8 mouse cellular contexts compared by ENCODE assay signal in the genomic region with DNA sequence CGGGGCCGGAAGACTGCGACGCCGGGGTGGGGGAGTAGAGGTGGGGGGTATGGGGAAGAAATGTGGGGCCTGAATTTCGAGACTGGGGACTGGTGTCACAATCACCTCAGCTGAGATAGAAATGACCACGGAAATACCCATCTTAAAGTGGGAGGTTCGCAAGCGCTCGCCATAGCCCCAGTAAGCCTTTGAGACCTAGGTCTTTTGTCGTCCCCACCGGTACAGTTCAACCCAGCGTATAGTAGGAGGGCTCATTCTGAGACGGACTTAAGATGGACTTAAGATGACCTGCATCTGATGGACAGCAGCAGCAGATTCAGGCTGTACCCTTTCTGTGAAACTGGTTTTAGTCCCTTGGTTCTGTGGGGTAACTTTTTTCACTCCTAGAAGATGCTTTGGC.
DNase-seq lines count a peak whose midpoint lies in the region; ATAC-seq lines count a peak whose summit lies in the region.

No protein-coding gene starts in this region.

- no peaks in the 10 kb centered on the region for H3K9me3 ChIP-seq in kidney, embryonic 15.5 days (replicated peaks)
- no peaks in the 10 kb centered on the region for H3K9me3 ChIP-seq in hindbrain, embryonic 14.5 days (ENCODE audit: control insufficient read depth, low read length)
- H3K9me3 ChIP-seq in midbrain, embryonic 15.5 days, result no peaks in the 10 kb centered on the region

- peaks cover 15% of the 10 kb centered on the region for H3K4me1 ChIP-seq in kidney, embryonic 15.5 days
- H3K4me1 ChIP-seq in hindbrain, embryonic 14.5 days (replicated peaks; ENCODE audit: control insufficient read depth, insufficient read depth, low read length), result no peaks in the 10 kb centered on the region
- peaks cover 10% of the 10 kb centered on the region for H3K4me1 ChIP-seq in midbrain, embryonic 15.5 days

- no peak for ATAC-seq in kidney, embryonic 15.5 days (replicated peaks; ENCODE audit: low FRiP score)
- ATAC-seq in hindbrain, embryonic 14.5 days (ENCODE audit: low FRiP score), result peak; percentile 27; the same call in 1 of the 2 replicates
- ATAC-seq in midbrain, embryonic 15.5 days (replicated peaks), result peak; percentile 52; the same call in 1 of the 2 replicates

- DNase-seq in kidney, postnatal 14 days, result no peak
- peak; percentile 9 for DNase-seq in c-Kit-positive CD71-positive TER-119-positive erythroid progenitor cells, embryonic 14.5 days (ENCODE audit: low spot score)
- no peak for DNase-seq in hindbrain, embryonic 14.5 days (ENCODE audit: low spot score)
- DNase-seq in urinary bladder, postnatal 36 days (ENCODE audit: low spot score in 2 of 2), result no peak
- DNase-seq in left cerebral cortex, adult 9 months (ENCODE audit: low spot score in 2 of 2), result no peak
- no peak for DNase-seq in cerebellum, postnatal 25 days

- H3K27ac ChIP-seq in kidney, embryonic 15.5 days, result 0 out of 2 replicates have a peak overlapping the region, but pooled peaks have one; percentile 33
- H3K27ac ChIP-seq in hindbrain, embryonic 14.5 days, result no peak overlapping the region
- H3K27ac ChIP-seq in midbrain, embryonic 15.5 days, result no peak overlapping the region

- H3K36me3 ChIP-seq in kidney, embryonic 15.5 days, result no peaks in the 10 kb centered on the region
- no peaks in the 10 kb centered on the region for H3K36me3 ChIP-seq in hindbrain, embryonic 14.5 days (replicated peaks; ENCODE audit: control insufficient read depth, insufficient read depth)
- no peaks in the 10 kb centered on the region for H3K36me3 ChIP-seq in midbrain, embryonic 15.5 days (replicated peaks)

- H3K4me3 ChIP-seq in kidney, embryonic 15.5 days (replicated peaks), result peak overlapping the region; percentile 65
- peak overlapping the region; percentile 42 for H3K4me3 ChIP-seq in hindbrain, embryonic 14.5 days (replicated peaks; ENCODE audit: low read length)
- peak overlapping the region; percentile 45 for H3K4me3 ChIP-seq in midbrain, embryonic 15.5 days

- WGBS in kidney, embryonic 15.5 days, result 2% methylated on average over 14 of the region's 14 CpGs
- WGBS in hindbrain, embryonic 14.5 days, result under 1% methylated on average over 14 of the region's 14 CpGs
- WGBS in midbrain, embryonic 15.5 days, result under 1% methylated on average over 14 of the region's 14 CpGs

- H3K9ac ChIP-seq in kidney, embryonic 15.5 days, result peak overlapping the region; percentile 46
- peak overlapping the region; percentile 54 for H3K9ac ChIP-seq in hindbrain, embryonic 14.5 days
- H3K9ac ChIP-seq in midbrain, embryonic 15.5 days, result peak overlapping the region; percentile 39

- H3K4me2 ChIP-seq in kidney, embryonic 15.5 days, result peak overlapping the region; percentile 93
- peak overlapping the region; percentile 86 for H3K4me2 ChIP-seq in hindbrain, embryonic 14.5 days (replicated peaks)
- peak overlapping the region; percentile 91 for H3K4me2 ChIP-seq in midbrain, embryonic 15.5 days

- H3K27me3 ChIP-seq in kidney, embryonic 15.5 days, result no peaks in the 10 kb centered on the region
- H3K27me3 ChIP-seq in hindbrain, embryonic 14.5 days (ENCODE audit: control insufficient read depth, insufficient read depth, low read length), result 0 out of 2 replicates have a peak, but pooled peaks cover 14% of the 10 kb centered on the region
- H3K27me3 ChIP-seq in midbrain, embryonic 15.5 days (replicated peaks), result peaks cover 11% of the 10 kb centered on the region
